Mouse (Mus musculus) layer of hippocampus, adult 9-11 months (tissue): ENCODE measurements around the gene Cic.
A peak's percentile ranks its signal among the peaks of the same experiment; 100 is the strongest.
"Not testable (repeated sequence)": the region's sequence is repeated elsewhere in the genome, so short reads cannot be mapped to it uniquely, and the experiment has no call there.

Source experiments
- DNase-seq: peaks from one replicate; pipeline ENCODE4 v3.0.0; 2022

Gene Cic

DNA sequence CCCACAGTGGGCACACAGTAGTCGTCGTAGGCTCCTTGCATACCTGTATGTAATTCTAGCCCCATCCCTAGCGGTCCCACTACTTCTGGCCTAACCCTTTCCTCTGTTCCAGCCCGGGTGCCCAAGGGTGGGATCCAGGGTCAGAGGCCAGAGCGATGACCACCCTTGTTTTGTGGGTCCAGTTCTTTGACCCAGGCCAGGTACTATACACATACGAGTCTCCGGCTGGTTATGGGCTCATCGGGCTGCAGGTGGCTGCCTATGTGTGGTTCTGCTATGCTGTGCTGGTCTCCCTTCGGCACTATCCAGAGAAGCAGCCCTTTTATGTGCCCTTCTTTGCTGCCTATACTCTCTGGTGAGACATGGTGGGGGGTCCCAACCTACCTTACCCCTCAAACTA, 41.9 kb downstream of the Cic start:
- DNase-seq: no peak

DNA sequence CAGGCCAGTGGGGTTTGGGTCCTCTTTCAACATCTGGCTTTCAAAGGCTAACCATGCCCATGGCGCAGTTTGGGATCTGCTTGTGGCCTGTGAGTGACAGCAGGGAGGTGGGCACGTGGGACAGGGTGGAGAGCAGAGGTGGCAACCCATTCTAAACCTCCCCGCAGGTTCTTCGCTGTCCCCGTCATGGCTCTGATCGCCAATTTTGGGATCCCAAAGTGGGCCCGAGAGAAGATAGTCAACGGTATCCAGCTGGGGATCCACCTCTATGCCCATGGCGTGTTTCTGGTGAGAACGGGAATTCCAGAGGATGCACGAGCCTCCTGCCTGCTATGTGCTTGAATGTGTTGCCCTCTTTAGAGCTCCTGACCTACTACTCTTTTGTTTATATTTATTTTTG, 43.7 kb downstream of the Cic start:
- DNase-seq: no peak

GRCm38 (mm10) chr7:25313325-25313724, 45.8 kb downstream of the Cic start:
- no peak for DNase-seq

GRCm38 (mm10) chr7:25314606-25315305, 47.3 kb downstream of the Cic start:
- no peak for DNase-seq

DNA sequence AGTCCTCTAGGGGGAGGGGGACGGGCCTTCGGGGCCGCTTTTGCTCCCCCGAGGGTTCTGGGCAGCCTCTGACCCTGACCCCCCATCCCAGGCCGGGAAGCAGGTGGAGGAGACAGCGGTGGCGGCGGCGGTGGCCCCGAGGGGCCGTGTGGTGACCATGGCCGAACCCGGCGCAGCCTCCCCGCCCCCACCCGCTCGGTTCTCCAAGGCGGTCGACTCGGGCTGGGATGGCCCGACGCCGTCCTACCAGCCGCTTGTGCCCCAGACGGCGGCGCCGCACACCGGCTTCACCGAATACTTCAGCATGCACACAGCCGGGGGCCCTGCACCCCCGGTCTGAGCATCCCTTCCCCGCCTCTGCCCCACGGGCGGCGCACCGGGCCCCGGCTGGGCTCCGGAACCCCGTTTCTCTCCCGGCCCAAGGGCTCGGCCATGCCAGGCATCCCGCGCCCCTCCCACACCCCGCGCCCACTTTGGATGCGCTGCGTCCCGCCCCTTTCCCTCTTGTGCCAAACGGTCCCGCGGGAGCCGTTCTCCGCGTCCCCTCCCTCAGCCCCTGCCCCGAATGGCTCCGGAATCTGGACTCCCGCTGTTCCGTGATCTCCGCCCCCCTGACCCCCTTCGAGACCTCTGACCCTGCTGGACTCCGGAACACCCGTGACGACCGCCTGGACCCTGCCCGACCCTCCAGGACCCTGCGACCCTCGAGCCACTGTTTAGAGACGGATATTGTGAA, 48.0 kb downstream of the Cic start:
- no peak for DNase-seq

- peak; percentile 98 for DNase-seq
These were observed 49.3 kb downstream of the Cic start, which contains the start of gene Megf8 for GRCm38 (mm10) chr7:25316532-25317445. Gene Megf8, plus strand, starts transcription at chr7:25317164.

DNA sequence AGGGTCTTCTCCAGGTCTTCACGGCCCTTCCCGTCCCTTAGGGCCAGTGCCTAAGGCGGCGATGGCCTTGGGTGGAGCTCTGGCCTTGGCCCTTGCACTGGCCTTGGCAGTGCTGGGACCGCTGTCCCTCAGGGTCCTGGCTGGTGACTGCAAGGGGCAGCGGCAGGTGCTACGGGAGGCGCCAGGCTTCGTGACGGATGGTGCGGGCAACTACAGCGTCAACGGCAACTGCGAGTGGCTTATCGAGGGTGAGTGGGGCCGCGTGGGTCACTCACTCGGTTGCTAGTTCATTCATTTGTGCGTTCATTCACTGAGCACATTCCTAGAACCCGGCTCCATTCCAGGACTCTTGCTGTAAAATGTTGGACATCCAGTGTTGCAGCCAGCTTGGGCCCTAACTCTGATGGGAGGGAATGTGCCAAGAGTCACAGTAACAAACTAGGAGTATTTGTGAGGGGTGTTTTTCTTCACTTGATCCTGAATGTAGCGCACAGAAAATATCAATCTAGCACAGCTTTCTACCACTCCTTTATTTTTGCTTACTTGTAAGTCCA, 50.0 kb downstream of the Cic start:
- DNase-seq: no peak

DNA sequence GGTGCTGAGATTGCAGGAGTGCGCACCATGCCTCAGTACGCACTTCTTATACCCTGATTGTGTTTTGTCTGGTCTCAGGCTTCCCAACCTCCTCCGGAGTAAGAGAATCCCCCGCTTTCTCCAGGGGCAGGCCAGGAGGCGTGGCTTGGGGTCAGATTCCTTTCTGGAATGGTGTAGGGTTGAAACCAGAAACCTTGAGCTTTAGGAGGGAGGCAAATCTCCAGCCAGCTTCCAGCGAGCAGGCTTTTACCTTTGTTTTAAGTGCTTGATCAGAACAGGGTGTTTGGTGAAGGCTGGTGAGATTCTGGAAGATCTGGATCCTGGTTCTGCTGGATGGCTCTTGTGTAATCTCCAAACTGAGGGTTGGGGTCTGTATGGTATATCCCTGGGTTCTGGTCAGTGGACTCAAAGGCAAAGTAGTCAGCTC, 54.6 kb downstream of the Cic start:
- no peak for DNase-seq

GRCm38 (mm10) chr7:25323219-25323618, 55.7 kb downstream of the Cic start:
- no peak for DNase-seq

GRCm38 (mm10) chr7:25325431-25325830, 57.9 kb downstream of the Cic start:
- not testable (repeated sequence) for DNase-seq

GRCm38 (mm10) chr7:25326233-25326632, 58.7 kb downstream of the Cic start:
- DNase-seq: no peak

DNA sequence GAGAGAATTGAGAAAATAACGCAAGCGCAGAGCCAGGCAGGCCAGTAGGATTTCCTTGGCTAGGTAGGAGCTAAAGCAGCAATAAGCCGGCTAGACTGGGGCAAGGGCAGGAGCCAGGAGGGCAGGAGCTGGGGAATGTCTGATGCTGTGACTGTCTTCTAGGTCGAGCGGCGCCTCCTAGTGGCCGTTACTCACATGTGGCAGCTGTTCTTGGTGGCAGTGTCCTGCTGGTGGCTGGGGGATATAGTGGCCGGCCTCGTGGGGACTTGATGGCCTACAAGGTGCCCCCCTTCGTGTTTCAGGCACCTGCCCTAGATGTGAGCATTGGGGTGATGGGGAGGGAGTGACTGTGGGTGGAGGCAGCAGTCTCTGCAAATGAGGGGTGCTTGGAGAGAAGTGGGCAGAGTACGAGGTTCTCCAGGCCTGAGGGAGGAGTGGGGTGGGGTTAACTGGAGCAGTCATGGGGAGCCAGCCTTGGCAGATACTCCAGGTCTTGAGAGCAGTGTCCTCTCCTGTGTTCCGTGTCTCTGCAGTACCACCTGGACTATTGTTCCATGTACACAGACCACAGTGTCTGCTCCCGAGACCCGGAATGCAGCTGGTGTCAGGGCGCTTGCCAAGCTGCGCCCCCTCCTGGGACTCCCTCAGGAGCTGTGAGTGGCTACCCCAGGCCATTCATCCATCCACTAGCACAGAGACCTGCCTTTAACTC, 66.2 kb downstream of the Cic start:
- DNase-seq: peak; percentile 70

- DNase-seq: no peak
These were observed 67.0 kb downstream of the Cic start for GRCm38 (mm10) chr7:25334472-25334871.

GRCm38 (mm10) chr7:25339329-25339728, 71.8 kb downstream of the Cic start:
- no peak for DNase-seq

DNA sequence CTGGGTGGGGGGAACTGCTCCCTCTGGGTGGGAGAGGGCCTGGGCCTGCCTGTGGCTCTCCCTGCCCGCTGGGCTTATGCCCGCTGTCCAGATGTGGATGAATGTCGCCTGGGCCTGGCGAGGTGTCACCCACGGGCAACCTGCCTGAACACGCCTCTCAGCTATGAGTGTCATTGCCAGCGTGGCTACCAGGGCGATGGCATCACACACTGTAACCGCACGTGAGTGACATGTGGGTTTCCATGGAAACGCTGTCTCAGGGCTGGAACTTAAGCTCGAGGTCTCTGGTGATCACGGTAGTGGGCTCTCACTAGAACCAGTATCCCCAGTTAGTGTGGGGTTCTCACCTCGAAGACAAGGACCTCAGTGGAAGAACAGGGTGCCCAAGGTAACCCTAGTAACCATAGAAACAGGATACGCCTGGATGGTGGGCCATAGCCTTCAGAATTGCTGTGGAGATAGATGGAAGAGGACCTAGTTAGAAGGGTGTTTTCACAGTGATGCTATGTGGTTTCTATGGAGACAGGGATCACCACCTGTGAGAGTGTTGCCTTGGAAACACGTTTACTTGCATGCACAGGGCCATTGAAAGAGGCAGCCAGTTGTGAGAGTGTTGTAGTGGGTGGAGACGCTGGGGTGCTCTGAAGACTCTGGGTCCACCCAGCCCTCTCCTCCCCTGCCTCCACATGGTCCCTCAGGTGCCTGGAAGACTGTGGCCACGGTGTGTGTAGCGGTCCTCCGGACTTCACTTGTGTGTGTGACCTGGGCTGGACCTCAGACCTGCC, 73.7 kb downstream of the Cic start:
- DNase-seq: peak; percentile 67
